Mouse (Mus musculus): ENCODE measurements around the gene Lif. TPM values are rescaled to one million over a fixed set of nuclear protein-coding genes. Genes with fewer than 3 reads are reported as not detected.

The Lif gene
- polyA plus RNA-seq, 1 experiment from 2014 or later: 0.62 TPM

DNA sequence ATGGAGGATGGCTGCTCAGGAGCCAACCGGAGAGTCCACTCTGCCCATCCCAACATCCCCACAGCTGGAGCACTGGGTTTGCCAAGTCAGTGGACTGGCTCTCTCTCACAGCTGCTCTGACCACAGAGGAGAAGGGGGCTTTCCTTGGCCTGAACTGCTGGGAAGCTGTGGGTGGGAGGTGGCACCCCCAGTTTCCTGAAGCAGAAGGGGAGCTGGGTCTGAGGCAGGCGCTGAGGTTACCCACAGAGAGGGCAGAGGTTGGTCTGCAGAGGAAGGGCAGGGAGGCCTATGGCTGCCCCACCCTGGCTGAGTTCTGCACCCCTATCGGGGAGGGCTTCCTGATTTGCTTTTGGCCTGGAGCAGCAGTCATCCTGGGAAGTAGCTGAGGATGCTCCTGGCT lies 6.0 kb upstream of the Lif start:
- Histone ChIP-seq H3K27me3 (replicated peaks) (no peaks in the 10 kb centered on the region), H3K9ac (no peak overlapping the region), H3K4me3 (replicated peaks) (no peak overlapping the region), H3K4me1 (replicated peaks) (0 out of 2 replicates have a peak, but pooled peaks cover 4% of the 10 kb centered on the region), H3K4me2 (replicated peaks) (no peak overlapping the region), H3K27ac (no peak overlapping the region), H3K9me3 (no peaks in the 10 kb centered on the region), H3K36me3 (no peaks in the 10 kb centered on the region)
- WGBS: 66% methylated on average over 3 of the region's 3 CpGs
- ATAC-seq: no peak

DNA sequence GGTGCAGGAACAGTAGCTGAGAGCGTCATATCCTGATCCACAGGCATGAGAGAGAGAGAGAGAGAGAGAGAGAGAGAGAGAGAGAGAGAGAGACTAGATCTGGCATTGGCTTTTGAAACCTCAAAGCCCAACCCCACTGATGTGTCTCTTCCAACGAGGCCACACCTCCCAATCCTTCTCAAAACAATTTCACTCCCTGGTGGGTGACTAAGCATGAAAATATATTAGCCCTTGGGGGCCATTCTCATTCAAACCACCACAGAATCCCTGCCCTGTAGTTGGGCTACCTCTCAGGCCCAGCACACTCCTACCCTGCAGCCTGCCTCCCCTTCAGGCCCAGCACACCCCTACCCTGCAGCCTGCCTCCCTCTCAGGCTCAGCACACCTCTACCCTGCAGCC lies 4.5 kb upstream of the Lif start:
- no peak overlapping the region for H3K27ac ChIP-seq
- H3K36me3 ChIP-seq: no peaks in the 10 kb centered on the region
- no peak for ATAC-seq
- H3K4me3 ChIP-seq (replicated peaks): no peak overlapping the region
- WGBS: 62% methylated on average over 2 of the region's 2 CpGs
- no peaks in the 10 kb centered on the region for H3K27me3 ChIP-seq (replicated peaks)
- 0 out of 2 replicates have a peak, but pooled peaks cover 14% of the 10 kb centered on the region for H3K4me1 ChIP-seq (replicated peaks)
- H3K9ac ChIP-seq: no peak overlapping the region
- no peaks in the 10 kb centered on the region for H3K9me3 ChIP-seq
- no peak overlapping the region for H3K4me2 ChIP-seq (replicated peaks)

DNA sequence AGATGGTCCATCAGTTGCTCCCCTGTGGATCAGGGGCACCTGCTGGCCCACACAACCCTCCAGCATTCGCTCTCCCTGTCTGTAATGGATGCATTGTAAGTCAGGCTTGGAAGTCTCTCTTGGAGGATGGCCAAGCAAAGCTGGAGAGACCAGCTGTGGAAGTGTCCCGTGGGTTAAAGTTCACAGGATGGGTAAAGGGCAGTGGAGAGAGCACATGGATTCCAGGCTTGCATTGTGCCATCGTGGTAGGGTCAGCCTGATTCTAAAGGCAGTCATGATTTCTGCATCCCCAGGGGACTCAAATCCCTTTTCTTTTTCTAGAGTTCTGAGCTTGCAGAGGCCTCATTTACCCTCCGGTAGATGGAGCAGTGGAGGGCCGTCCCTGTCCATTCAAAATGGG lies 399 bp downstream of the Lif start:
- Histone ChIP-seq H3K4me1 (replicated peaks) (peaks cover 43% of the 10 kb centered on the region), H3K4me3 (replicated peaks) (no peak overlapping the region), H3K4me2 (replicated peaks) (peak overlapping the region; percentile 54), H3K27me3 (replicated peaks) (no peaks in the 10 kb centered on the region), H3K9ac (no peak overlapping the region), H3K36me3 (no peaks in the 10 kb centered on the region), H3K9me3 (no peaks in the 10 kb centered on the region), H3K27ac (peak overlapping the region; percentile 68)
- WGBS: 66% methylated on average over 5 of the region's 5 CpGs
- no peak for ATAC-seq

DNA sequence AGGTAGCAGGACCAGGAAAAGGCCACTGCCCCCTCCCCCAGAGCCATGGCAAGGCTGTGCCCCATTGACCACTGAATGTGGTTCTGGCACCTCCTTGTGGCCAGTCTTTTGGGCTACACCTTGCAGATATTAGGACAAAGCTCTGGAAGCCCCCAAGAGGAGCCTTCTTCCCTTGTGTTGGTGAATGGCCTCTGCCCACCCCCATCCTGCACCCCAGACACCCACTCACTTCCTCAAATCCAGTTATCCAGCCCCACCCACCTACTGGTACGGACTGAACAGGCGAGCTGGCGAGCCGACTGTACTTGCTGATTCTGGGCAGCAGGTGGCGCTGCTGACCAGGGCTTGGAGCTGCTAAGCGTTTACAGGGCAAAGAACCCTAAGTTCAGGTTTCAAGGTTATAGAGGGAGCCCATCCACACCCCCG lies 1.3 kb downstream of the Lif start:
- no peak overlapping the region for H3K27ac ChIP-seq
- peak; percentile 34 for ATAC-seq
- H3K4me1 ChIP-seq (replicated peaks): peaks cover 51% of the 10 kb centered on the region
- WGBS: under 1% methylated on average over 7 of the region's 7 CpGs
- H3K4me2 ChIP-seq (replicated peaks): peak overlapping the region; percentile 54
- H3K27me3 ChIP-seq (replicated peaks): no peaks in the 10 kb centered on the region
- H3K9me3 ChIP-seq: no peaks in the 10 kb centered on the region
- H3K4me3 ChIP-seq (replicated peaks): no peak overlapping the region
- H3K9ac ChIP-seq: no peak overlapping the region
- H3K36me3 ChIP-seq: no peaks in the 10 kb centered on the region

DNA sequence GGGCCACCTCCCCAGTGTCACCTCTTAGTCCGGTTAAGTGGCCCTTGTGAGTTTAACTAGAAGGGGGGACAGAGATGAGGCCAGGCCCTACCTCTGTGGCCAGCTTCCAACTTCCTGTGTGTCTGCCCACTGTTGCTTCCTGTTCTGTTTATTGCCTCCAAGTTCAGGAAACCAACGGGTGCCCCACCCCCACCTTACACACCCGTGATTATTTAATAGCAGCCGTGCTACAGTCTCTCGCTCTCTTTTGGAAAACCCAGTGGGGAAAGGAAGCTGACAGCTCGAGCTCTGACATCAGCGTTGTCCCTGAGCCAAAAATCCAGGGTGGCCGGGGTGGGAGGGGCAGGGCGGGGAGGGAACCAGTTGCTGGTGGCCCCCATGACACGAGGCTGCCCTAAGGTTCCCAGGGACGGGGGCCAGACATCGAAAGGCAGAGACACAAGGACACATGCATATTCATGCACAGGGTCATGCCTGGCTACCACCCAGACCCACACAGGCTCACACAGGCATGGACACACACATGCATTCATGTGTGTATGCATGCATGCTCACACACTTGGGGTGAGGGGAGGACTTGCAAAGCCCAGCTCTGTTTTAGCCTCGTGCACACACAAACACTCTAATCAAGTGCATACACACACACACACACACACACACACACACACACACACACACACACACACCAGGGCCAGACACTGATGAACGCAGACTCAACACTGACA lies 3.3 kb downstream of the Lif start:
- peaks cover 3% of the 10 kb centered on the region; the same call in 1 of the 2 replicates for H3K27me3 ChIP-seq (replicated peaks)
- WGBS: 22% methylated on average over 14 of the region's 14 CpGs
- no peaks in the 10 kb centered on the region for H3K36me3 ChIP-seq
- peak overlapping the region; percentile 37 for H3K4me2 ChIP-seq (replicated peaks)
- 0 out of 2 replicates have a peak, but pooled peaks have one; percentile 5 for ATAC-seq
- no peak overlapping the region for H3K9ac ChIP-seq
- H3K27ac ChIP-seq: 0 out of 2 replicates have a peak overlapping the region, but pooled peaks have one; percentile 48
- peaks cover 68% of the 10 kb centered on the region for H3K4me1 ChIP-seq (replicated peaks)
- no peaks in the 10 kb centered on the region for H3K9me3 ChIP-seq
- no peak overlapping the region for H3K4me3 ChIP-seq (replicated peaks)

DNA sequence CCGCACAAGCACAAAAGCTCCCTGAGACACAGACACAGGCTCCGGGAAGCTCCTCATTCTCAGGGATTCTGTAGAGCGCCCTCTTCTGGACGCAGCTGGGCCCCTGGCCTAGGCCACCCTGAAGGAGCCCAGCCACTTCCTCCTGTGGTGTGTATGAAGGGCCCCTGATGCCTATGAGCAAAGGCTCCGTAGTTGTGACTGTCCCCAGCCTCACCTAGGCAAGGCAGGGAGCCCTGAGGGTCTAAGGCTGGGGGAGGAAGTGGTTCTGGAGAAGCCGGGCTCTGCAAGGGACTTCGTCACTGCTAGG lies 3.8 kb downstream of the Lif start:
- WGBS: 55% methylated on average over 7 of the region's 7 CpGs

DNA sequence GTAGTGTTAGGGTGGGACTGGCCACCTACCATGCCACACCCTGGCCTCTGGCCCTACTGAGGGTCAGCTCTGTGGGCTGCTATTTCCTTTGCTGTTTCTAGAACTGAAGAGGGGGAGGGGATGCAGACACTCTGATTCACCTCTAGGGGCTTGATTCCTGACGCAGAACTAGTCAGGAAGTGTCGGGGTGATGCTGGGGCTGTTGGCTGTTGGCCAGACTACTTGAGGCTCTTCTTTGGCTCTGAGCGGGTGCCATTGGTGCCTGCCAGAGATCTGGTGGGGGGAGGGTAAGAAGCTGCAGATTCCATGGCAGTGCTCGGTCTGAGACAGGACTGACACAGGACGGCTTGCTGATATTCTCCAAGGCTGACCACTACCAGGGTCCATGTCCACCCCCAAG lies 4.6 kb downstream of the Lif start:
- no peak for ATAC-seq
- peaks cover 71% of the 10 kb centered on the region for H3K4me1 ChIP-seq (replicated peaks)
- 33% methylated on average over 5 of the region's 5 CpGs for WGBS
- no peak overlapping the region for H3K4me3 ChIP-seq (replicated peaks)
- H3K36me3 ChIP-seq: no peaks in the 10 kb centered on the region
- no peaks in the 10 kb centered on the region for H3K9me3 ChIP-seq
- peaks cover 10% of the 10 kb centered on the region for H3K27me3 ChIP-seq (replicated peaks)
- no peak overlapping the region for H3K4me2 ChIP-seq (replicated peaks)
- H3K9ac ChIP-seq: no peak overlapping the region; the same call in 1 of the 2 replicates
- no peak overlapping the region for H3K27ac ChIP-seq

More for the DNA sequence above, 3.8 kb downstream of the Lif start:
- no peak overlapping the region for H3K4me2 ChIP-seq (replicated peaks)
- no peaks in the 10 kb centered on the region for H3K36me3 ChIP-seq
- no peak overlapping the region for H3K4me3 ChIP-seq (replicated peaks)
- peaks cover 70% of the 10 kb centered on the region for H3K4me1 ChIP-seq (replicated peaks)
- no peaks in the 10 kb centered on the region for H3K9me3 ChIP-seq
- H3K27ac ChIP-seq: peak overlapping the region; percentile 45; the same call in 1 of the 2 replicates
- H3K9ac ChIP-seq: no peak overlapping the region
- no peak for ATAC-seq
- peaks cover 7% of the 10 kb centered on the region; the same call in 1 of the 2 replicates for H3K27me3 ChIP-seq (replicated peaks)

DNA sequence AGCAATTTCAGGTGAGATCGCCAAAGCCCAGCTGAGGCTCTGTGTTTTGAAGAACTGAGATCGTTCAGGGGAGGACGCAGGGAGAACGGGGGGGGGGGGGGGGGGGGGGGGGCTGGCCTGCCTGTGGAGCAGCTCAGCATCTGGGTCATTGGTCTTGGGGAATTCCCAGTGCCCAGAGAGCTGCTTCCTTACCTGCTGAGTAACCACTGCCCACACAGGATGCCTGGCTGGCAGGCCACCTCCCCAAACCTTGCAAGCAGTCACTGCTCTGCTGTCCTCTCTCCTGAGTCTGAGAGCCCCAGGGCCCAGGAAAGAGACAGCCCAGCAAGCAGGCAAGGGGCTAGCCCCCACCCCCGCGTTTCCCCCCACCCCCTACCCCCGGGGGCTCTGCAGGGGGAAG lies 5.5 kb downstream of the Lif start:
- H3K9me3 ChIP-seq: no peaks in the 10 kb centered on the region
- H3K4me2 ChIP-seq (replicated peaks): 0 out of 2 replicates have a peak overlapping the region, but pooled peaks have one; percentile 17
- no peak for ATAC-seq
- H3K27me3 ChIP-seq (replicated peaks): peaks cover 18% of the 10 kb centered on the region
- H3K27ac ChIP-seq: no peak overlapping the region
- WGBS: 21% methylated on average over 7 of the region's 7 CpGs
- peaks cover 67% of the 10 kb centered on the region for H3K4me1 ChIP-seq (replicated peaks)
- no peak overlapping the region for H3K9ac ChIP-seq
- H3K4me3 ChIP-seq (replicated peaks): no peak overlapping the region
- no peaks in the 10 kb centered on the region for H3K36me3 ChIP-seq

DNA sequence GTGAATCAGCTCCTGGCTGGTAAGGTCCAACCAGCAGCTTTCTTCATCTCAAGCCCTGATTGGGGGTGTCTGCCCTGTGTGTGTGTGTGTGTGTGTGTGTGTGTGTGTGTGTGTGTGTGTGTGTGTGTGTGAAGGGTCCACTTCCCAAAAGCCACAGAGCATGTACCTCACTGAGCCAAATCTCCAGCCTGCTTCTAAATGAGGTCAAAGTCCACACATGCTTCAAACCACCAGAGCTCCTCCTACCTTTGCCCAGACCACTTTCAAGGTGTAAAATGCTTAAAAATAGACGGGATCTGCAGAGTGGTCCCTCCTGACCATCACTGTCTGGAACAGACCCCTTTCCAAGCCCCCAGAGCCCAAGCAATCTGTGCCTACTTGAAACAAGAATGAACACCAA lies 5.9 kb downstream of the Lif start:
- 0 out of 2 replicates have a peak overlapping the region, but pooled peaks have one; percentile 24 for H3K27ac ChIP-seq
- H3K4me1 ChIP-seq (replicated peaks): peaks cover 65% of the 10 kb centered on the region

DNA sequence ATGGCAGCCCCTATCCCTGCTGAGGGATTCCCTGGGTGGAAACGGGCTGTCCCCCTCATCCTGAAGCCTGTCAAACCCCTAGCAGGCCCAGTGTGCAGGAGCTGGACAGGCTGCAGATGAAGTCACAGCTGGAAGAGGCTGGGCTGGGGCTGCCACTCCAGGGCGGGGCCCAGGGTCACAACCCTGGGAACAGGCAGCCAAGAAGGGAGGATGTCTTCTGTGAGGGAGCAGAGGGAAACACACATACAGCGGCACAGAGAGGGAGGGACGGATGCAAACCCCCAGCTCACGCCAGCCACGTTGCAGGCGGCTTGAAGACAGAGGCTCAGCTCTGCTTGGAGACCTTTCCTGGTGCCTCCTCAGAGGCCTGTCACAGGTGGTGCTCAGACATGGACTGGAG lies 6.7 kb downstream of the Lif start:
- peaks cover 29% of the 10 kb centered on the region for H3K27me3 ChIP-seq (replicated peaks)
- no peak overlapping the region for H3K4me3 ChIP-seq (replicated peaks)
- peak overlapping the region; percentile 24 for H3K27ac ChIP-seq
- WGBS: 44% methylated on average over 7 of the region's 7 CpGs
- H3K4me2 ChIP-seq (replicated peaks): no peak overlapping the region
- no peak overlapping the region for H3K9ac ChIP-seq
- peaks cover 62% of the 10 kb centered on the region for H3K4me1 ChIP-seq (replicated peaks)
- H3K9me3 ChIP-seq: no peaks in the 10 kb centered on the region
- peak; percentile 11; the same call in 1 of the 2 replicates for ATAC-seq
- H3K36me3 ChIP-seq: no peaks in the 10 kb centered on the region

More for the DNA sequence above, 5.9 kb downstream of the Lif start:
- ATAC-seq: no peak
- H3K9ac ChIP-seq: no peak overlapping the region
- H3K36me3 ChIP-seq: no peaks in the 10 kb centered on the region
- 28% methylated on average over 1 of the region's 1 CpGs for WGBS
- peaks cover 22% of the 10 kb centered on the region for H3K27me3 ChIP-seq (replicated peaks)
- H3K4me2 ChIP-seq (replicated peaks): 0 out of 2 replicates have a peak overlapping the region, but pooled peaks have one; percentile 19
- H3K4me3 ChIP-seq (replicated peaks): no peak overlapping the region
- no peaks in the 10 kb centered on the region for H3K9me3 ChIP-seq

DNA sequence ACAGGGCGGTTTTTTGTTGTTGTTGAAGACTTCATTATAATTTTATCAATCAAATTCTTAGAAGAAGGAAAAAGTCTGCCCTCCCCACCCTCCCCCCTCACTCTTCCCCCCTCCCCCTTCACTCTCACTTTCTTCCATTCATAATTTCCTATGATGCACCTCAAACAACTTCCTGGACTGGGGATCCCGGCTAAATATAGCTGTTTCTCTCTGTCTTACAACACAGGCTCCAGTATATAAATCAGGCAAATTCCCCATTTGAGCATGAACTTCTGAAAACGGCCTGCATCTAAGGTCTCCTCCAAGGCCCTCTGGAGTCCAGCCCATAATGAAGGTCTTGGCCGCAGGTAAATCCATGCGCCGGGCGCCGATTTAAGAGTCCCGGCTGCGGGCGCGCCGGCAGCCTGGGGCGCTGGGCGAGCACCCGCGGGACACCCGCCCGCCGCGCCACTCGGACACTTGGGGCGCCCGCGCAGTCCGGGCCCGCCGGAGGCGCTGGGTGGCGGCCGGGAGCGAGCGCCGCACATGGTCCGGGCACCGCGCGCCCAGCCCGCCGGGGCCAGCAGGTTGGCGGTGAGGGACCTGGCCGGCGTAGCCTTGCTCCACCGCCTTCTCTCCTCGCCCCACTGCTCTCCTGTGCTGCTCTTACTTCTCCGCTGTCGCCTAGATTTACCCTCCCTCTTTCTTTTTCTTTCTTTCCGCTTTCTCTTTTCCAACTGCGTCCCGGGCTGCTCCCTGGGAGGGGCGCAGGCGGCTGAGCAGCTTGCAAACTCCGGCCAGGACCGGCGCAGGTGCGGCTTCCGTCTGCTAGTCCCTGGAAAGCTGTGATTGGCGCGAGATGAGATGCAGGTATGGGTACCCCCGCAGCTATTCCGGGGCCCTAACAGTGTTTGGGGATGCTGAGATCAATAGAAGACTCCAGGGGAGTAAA lies 9.2 kb downstream of the Lif start:
- Histone ChIP-seq H3K4me1 (replicated peaks) (peaks cover 53% of the 10 kb centered on the region), H3K9me3 (no peaks in the 10 kb centered on the region), H3K4me3 (replicated peaks) (peak overlapping the region; percentile 58), H3K36me3 (no peaks in the 10 kb centered on the region), H3K27me3 (replicated peaks) (peaks cover 30% of the 10 kb centered on the region), H3K4me2 (replicated peaks) (peak overlapping the region; percentile 90), H3K9ac (peak overlapping the region; percentile 64), H3K27ac (peak overlapping the region; percentile 73)
- WGBS: under 1% methylated on average over 60 of the region's 61 CpGs
- ATAC-seq: peak; percentile 70

DNA sequence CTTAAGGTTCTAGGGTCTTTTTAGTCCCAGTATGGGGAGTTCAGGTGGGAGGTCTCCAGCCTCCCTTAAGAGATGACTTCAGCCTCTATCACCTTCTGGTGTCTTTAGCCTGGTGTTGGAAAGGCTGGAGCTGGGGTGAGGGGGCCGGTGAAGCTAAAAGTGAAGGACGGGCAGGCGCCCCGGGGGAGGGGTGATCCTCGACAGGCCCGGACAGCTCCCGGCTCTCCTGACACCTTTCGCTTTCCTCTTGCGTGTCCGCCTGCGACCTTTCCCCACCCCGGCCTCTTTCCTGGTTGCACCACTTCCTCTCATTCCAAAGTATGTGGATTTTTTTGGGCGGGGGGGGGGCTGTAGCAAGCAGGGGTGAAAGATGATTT lies 9.8 kb downstream of the Lif start:
- no peaks in the 10 kb centered on the region for H3K9me3 ChIP-seq
- WGBS: 5% methylated on average over 13 of the region's 13 CpGs
- peak overlapping the region; percentile 64 for H3K9ac ChIP-seq
- H3K27me3 ChIP-seq (replicated peaks): peaks cover 30% of the 10 kb centered on the region
- H3K4me3 ChIP-seq (replicated peaks): peak overlapping the region; percentile 58
- ATAC-seq: peak; percentile 18; the same call in 1 of the 2 replicates
- H3K4me1 ChIP-seq (replicated peaks): peaks cover 48% of the 10 kb centered on the region
- no peak overlapping the region for H3K27ac ChIP-seq
- H3K36me3 ChIP-seq: no peaks in the 10 kb centered on the region
- peak overlapping the region; percentile 90 for H3K4me2 ChIP-seq (replicated peaks)

Measured in intestine, embryonic 15.5 days (tissue).